Mouse (Mus musculus): ENCODE measurements around the gene Rnf5. TPM values are rescaled to one million over a fixed set of nuclear protein-coding genes. Genes with fewer than 3 reads are reported as not detected.

Gene Rnf5
- total RNA-seq (2021): 10 to 100 TPM; 40.9 to 43.3 TPM
- long read RNA-seq, experiment 1, transcript Rnf5-201 (6 exons, 1,238 nt): major isoform, 51 of 63 reads
- long read RNA-seq, experiment 1, partial matches to known transcripts: 2 of 63 reads
- long read RNA-seq, experiment 1, other reads (novel, unspliced or antisense): 9 of 63 reads
- long read RNA-seq, experiment 2, transcript Rnf5-201 (6 exons, 1,238 nt): major isoform, 35 of 40 reads
- long read RNA-seq, experiment 2, partial matches to known transcripts: 0 of 40 reads
- long read RNA-seq, experiment 2, other reads (novel, unspliced or antisense): 5 of 40 reads

DNA sequence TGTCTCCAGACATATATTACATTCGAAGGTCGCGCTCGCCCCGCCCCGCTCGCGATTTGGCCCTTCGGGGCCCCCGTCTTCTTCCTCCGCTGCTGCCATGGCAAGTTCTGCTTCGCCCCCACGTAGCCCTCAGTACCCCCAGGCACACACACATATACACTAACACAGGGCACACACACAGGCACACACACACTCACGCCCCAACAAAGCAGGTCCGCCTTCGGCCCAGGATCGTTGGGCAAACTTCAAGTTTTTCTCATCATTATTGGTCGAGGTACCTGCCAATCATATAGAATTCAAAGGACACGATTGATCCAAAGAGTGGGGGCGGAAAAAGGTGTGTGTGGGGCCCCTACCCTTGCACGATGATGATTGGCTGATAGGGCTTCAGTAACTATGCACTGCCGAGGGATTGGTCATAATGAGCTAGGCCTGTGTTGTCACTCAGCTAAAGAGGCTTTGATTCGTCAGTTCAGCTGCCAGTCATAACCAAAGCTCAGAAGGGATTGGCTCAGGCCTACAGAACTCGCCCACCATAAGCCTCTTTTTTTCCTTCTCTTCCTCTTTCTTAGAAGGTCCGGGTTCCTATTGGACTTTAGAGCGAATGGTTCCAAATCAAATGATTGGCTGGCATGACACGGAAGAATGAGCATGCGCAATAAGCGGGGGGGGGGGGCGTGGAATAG, at the start of gene Rnf5:
Rnf5 (minus strand) TSS at position 316 of the 686 bp plus-strand sequence.
- peak; percentile 100 for DNase-seq

DNA sequence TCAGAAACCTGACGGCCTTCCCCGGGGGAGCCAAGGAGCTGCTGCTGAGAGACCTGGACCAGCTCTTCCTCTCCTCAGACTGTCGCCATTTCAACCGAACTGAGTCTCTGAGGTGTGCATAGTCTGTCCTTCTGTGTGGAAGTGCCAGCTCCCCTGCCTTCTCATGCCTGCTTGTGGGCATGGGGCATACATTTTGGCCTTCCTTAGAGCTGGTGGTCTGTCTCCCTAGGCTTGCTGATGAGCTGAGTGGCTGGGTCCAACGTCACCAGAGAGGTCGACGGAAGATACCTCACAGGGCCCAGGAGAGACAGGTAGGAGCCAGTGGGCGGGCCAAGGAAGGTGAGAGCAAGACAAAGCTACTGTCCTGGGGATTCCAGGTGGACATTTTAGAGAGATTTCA, 49.5 kb upstream of the Rnf5 start:
- DNase-seq: no peak

DNA sequence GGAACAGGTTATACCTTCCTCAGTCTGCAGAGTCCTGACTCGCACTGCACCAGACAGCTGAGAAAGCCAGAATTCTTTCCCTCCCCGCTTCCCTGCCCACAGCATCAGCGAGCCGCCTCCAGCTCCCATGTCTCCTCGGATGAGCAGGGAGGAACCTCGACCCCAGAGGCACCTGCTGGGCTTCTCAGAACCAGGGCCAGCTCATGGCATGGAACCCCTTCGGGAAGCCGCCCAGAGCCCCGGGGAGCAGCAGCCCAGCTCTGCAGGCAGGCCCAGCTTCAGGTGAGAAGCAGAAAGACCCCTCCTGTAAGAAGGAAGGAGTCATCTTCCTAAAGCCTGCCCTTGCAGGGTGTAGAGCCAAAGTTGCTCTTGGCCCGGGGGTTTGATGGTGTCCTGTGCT, 49.1 kb upstream of the Rnf5 start:
- no peak for DNase-seq

DNA sequence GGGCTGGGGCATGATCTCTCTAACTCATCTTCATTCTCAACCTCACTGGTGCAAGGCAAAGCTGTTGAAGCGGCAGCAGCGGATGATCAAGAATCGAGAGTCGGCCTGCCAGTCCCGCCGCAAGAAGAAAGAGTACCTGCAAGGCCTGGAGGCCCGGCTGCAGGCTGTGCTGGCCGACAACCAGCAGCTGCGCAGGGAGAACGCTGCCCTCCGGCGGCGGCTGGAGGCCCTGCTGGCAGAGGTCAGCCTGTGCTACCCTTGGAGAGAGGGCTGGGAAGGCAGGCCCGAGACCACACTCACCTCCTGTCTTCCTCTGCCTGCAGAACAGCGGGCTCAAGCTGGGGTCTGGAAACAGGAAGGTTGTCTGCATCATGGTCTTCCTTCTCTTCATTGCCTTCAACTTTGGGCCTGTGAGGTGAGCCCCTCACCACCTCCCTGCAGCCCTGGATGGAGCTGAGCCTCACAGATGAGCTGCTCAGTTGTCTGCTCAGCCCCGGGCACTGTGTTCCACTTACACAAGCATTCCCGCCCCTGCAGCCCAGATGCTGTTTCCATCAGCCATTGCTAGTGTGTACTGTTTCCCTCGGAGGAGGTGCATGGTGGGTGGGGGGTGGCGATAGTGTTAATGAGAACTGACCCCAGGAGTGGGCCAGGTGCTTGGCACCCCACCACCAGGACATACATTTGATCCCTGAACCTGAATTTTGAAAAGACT, 48.2 kb upstream of the Rnf5 start:
- no peak for DNase-seq

DNA sequence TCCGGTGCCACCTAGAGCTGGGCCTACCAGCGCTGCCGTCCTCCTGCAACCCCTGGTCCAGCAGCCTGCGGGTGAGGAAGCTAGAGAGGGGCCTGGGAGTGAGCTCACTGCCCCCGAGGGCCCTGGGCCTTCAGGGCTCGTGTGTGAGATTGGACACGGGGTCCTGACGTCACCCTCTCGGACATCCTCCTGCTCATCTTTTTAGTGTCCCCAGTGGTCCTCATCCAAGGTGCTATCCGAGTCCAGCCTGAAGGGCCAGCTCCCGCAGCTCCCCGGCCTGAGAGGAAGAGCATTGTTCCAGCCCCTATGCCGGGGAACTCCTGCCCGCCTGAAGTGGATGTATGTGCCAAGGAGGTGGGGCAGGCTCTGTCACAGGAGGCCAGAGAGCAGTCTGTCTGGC, 47.3 kb upstream of the Rnf5 start:
- DNase-seq: no peak

DNA sequence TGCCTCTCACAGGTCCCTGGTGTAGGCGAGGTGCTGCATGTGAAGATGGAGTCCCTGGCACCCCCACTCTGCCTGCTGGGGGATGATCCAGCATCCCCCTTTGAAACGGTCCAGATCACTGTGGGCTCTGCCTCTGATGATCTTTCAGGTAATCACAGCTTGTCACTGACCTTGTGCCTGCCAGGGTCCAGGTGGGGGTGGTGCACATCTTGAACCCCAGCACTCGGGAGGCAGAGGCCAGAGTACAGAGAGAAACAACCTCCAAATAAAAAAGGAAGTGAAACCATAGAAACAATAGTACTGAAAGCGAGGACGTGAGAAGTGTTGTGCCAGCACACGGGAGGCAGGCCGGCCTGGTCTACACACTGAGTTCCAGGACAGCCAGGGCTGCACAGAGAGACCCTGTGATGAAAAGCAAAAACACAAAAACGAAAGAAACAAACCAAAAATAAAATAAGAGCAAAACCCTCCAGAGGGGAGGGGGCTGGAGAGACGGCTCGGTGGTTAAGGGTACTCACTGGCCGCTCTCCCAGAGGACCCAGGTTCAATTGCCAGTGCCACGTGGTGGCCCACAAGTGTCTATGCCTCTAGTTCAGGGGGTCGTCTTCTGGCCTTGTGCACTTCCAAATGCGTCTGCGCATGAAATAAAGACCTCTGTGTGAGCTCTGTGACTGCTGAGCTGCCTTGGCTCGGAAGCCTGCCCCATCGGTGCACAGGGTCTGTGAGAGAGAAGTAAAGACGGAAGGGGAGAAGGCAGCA, 45.8 kb upstream of the Rnf5 start:
- DNase-seq: peak in 1 of 2 experiments; percentile 10

DNA sequence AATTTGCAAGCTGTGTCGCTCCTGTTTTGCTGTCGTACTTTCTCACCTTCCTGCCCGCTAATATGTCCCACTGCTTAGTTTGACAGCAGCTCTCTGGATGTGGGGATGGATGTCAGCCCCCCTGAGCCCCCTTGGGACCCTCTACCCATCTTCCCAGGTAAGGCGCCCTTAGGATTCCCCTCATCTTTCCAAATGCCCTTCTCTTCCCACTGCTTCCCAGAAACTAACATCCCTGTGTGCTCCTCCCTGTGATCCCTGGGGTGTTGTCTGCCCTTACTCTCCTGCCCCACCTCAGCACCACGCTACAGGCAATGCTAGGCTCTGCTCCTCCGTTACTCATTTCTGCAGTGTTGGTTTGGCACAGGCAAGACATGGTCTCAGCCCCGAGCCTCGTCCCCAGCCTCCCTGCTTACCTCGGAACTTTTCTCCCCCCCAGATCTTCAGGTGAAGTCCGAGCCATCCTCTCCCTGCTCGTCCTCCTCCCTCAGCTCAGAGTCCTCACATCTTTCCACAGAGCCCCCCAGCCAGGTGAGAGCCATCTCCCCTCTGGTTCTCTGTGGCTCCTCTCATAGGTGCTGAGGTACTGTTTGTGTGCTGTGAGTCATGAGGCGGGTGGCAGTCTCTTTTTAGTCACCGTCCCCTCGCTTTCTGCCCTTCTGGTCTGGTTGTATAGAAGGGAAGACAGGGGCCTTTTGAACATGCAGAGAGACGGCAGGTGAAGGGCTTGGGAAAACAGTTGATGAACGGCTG, 44.8 kb upstream of the Rnf5 start:
- no peak for DNase-seq

DNA sequence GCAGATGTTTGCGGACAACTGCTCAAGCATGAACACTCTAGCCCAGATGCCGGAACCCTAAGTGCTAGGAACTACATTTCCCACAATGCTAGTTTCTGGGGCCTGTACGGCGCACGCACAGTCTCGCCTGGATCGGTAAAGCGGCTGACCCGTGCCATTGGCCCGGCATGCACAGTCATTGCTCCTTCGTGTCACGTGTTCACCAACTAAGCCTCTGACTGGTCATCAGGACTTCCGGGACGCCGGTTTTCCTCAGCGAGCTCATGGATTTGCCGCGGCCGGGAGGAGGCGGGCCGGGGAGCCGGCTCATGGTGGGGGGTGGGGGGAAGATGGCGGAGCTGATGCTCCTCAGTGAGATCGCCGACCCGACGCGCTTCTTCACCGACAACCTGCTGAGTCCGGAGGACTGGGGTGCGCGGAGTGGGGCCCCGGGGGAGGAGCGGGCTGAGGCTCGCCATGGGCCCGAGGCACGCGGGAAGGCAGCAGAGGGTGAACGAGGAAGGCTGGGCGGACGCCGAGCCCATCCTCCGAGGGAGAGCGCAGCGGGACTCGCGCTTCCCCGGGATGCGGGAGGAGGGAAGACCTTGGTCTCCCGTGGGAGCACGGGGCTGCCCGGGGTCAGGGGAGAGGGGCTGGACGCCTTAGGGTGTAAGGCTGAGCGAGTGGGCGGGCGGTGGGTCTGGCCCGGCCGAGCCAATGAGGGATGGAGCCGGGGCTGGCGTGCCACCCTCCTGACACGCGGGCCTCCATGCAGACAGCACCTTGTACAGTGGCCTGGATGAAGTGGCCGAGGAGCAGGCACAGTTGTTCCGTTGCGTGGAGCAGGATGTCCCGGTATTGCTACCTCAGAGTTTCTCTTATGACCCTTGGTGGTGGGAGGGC, 43.7 kb upstream of the Rnf5 start, which contains the start of gene Atf6b:
Atf6b (plus strand) TSS at position 241 of the 882 bp plus-strand sequence.
- DNase-seq: peak; percentile 94 to 99

DNA sequence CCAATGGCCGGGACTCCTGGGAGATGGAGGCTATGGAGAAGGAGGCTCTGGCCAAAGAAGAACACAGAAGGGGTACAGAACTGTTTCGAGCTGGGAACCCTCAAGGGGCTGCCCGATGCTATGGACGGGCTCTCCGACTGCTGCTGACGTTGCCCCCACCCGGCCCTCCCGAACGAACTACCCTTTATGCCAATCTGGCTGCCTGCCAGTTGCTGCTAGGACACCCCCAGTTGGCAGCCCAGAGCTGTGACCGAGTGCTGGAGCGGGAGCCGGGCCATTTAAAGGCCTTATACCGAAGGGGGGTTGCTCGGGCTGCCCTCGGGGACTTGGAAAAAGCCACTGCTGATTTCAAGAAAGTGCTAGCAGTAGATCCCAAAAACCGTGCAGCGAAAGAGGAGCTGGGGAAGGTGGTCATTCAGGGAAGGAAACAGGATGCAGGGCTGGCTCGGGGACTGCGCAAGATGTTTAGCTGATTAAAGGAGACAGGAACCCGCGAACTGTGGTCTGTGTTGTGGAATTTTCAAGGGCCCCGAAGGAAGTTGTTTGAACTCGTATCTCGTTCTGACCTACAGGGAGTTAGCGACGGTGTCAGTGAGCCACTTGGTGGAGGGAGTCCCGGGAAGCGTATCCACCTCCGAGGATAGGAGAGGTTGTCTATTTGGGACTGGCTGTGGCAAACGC, 42.5 kb upstream of the Rnf5 start:
- DNase-seq: peak in 1 of 2 experiments; percentile 16

DNA sequence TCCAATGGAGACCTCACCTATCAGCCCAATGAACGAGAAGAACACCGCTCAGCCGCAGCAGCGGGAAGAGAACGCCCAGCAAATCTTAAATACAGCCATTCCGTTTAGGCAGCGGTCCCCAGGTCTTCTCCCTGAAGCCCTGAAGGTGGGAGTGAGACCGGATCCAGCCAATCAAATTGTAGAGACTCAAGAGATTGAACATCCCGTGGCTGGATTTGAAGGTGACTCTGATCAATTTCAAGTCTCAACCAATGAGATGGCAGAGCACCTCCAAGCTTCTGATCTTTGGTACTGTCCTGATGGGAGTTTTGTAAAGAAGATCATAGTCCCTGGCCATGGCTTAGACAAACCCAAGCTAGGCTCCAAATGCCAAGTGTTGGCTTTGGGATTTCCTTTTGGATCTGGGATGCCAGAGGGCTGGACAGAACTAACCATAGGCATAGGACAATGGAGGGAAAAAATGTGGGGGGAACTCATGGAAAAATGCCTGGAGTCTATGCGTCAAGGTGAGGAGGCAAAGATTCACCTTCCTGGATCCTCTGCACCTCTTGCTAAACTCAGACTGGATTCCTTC, 41.9 kb upstream of the Rnf5 start:
- DNase-seq: no peak

DNA sequence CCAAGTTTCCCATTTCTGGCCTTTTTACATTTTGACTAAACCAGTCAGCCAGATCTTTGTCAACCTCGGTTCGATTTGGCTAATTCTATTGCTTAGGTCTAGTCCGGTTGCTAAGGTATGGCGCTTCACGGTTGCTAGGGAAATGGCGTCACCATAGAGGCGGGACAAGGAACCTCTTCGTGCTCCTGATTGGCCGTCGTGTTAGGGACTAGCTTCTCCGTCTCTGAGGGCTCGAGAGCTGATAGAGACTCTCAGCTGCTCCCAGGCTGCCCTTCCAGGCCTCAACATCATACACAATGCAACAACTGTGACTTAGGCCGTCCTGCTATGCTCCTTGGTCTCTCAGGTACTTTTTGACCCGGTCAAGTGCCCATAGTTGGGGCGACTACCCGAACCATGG, 41.1 kb upstream of the Rnf5 start, which contains the start of gene Fkbpl:
Fkbpl (plus strand) TSS at position 157 of the 400 bp plus-strand sequence.
- DNase-seq: peak; percentile 98 to 99

DNA sequence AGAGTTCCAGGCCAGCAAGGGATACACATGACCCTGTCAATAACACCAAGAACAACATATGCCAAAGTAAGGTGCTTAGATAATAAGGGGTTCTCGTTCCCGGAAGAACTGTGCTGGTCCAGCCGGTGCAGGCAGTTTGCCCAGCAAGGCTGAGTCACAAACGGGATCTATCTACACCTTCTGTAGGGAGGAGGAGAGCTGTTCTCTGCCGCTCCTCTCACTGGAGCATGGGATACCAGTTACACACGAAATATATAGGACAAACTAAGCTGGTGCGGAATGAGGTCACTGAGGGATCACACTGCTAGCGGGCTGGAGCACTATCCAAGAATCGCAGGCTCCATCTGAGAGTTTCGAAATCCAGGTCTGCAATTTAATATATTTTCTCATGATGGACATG, 40.5 kb upstream of the Rnf5 start:
- peak in 1 of 2 experiments; percentile 12 for DNase-seq

DNA sequence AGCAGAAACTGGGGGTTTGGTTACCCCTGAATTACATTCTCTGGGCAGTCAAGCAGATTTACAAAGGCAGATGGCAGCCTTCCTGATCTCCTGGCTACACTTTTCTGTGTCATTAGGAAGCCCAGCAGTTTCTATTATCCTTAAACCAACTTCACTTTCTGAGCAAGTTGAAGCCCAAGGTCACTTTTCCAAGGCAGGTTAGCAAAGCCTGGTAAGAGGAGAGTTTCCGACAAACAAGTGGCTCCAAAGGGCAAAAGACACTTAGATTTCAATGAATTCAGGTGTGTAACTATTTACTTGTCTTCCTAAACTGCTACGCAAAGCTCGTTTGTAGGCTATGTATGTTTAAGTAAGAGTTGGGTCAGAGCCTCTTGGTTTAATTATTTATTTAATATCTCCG, 39.9 kb upstream of the Rnf5 start:
- no peak for DNase-seq

DNA sequence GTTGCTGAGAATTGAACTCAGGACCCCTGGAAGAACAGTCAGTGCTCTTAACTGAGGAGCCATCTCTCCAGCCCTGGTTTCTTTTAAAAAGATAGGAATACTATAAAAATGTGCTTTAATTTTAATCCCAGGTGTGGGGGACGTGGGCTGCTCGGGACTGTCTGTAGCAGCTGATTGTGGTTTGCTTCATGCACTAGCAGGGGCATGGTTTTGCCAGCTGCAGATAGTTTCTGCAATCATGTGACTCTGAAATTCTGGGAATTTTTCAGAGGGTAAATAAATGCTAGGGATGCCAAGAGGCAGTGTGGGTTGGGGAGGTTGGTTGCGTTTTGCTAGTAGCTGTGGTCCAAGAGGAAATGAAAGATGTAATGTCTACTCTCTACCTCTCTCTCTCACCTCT, 38.5 kb upstream of the Rnf5 start:
- no peak for DNase-seq

DNA sequence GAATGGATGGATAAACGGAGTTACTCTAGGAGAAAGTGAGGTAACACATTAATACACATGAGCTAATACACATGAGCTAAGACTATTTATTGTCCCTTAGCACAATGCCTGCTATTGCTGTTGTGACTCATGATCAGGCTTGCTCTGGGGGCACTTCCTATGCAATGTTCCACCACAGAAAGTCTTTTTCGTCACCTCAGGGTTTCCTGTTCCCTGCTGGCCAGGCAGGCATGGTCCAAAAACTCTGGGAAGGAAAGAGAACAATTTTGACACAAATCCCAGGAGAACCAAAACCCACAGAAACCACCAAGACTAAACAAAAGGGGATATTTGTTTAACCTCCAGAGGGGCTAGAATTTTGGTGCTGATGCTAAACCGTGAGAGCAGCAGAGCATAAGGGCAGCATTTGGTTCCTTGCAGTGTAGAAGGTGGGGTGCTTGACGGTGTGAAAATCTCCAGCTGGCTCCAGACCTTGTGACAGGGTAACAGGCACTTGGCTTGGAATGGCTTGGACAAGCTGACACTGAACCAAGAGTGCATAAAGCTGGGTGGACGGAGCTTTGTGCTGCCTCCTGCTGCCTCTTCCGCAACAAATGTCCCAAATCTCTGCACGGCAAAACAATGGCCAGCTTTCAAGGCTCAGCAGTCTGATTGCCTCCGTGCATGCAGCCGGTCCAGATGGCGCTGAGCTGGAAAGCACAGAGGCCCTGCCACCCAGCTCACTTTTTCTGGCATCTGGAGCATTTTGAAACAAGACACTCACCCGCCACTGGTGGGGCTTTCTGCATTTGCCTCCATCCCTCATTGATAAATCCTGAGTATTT, 37.5 kb upstream of the Rnf5 start:
- DNase-seq: peak; percentile 76 to 84

DNA sequence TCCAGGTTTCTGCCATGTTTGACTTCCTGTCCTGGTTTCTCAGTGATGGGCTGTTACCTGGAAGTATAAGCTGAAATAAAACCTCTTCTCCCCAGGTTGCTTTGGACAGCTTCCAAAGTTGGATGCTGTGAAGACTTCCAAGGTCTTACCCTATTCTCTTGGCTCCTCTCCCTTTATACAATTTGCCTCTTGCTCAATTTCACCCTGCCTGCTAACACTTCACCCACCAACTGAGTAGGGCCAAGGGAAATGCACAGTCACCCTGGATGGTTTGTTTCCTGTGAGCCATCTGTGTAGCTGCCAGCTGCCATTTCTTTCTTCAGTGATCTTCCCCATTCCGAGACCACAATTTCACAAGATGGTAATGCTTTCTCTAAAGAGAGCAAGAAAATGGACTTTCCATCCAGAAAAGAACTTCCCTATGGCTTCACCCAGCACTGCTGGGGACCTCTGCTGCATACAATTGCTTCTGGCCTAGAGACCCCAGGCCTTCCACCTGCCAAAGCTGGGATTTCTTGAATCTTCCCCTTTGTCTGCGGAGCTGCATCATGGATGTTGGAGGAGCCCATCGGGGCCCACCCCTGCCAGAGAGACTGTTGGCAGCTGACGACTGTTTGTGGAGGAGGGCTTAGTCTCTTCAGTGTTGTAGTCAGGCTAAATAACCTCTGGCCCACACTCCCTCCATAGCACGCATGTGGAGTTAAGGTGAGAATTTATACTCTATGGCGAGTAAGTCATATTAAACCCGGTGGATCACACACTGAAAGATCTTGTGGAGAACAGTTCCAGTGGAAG, 36.2 kb upstream of the Rnf5 start:
- DNase-seq: no peak

DNA sequence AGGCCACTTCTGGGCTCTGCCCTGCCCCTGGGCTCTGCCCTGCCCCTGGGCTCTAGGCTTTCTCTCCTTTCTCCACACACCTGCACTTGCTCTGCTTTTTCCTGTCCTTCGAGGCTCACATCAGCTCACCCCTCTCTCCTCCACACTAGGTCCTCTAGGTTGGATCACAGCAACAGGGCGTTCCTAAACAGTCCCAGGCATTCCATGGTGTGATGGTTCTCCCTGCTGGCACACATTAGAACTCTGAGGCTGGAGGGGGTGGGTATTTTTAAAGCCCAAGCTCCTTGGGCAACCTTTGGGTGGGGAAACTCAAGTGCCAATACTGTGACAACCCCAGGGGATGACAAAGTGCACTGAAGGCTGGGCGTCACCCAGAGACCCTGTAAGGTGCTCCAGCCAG, 34.0 kb upstream of the Rnf5 start:
- no peak for DNase-seq

DNA sequence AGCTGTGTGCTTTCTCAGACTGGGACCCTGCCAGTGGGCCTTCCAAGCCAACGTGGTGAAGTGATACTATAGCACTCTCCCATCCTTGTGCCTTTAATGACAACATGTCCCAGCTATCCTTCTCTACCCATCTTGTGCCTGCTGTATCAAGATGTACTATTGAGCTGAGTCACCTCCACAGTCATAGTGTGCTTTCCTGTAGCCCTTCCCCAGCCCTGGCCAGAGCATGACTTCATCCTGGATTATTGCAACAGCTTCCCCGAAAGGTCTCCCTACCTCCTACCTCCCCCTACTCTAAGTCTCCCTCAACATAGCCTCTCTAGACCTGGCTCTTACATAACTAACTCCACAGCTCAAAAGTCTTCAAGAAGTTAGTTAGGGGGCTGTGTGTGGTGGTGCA, 32.2 kb upstream of the Rnf5 start:
- DNase-seq: no peak

All from heart, adult 18-20 months (tissue).